Mouse (Mus musculus) mouse embryonic stem cell (cell line): ENCODE measurements around the gene Ank2.
"Not testable (repeated sequence)": the region's sequence is repeated elsewhere in the genome, so short reads cannot be mapped to it uniquely, and the experiment has no call there.

Experiments used
- in situ Hi-C, 2 experiments: fragments of 300-500 bp; cut with MboI; formaldehyde crosslinking; loops; 1 replicate in 1 of 2; 3 replicates in 1 of 2; pipeline ENCODE4 v1.14.3; 2019 to 2020; ENCODE audit warnings: low sequenced_read_pairs in 2 of 2, low pct_unique_long_range_greater_than_20kb in 1 of 2, mixed read lengths in 1 of 2; ENCODE audit not compliant: unreplicated experiment in 1 of 2

Ank2 gene

DNA sequence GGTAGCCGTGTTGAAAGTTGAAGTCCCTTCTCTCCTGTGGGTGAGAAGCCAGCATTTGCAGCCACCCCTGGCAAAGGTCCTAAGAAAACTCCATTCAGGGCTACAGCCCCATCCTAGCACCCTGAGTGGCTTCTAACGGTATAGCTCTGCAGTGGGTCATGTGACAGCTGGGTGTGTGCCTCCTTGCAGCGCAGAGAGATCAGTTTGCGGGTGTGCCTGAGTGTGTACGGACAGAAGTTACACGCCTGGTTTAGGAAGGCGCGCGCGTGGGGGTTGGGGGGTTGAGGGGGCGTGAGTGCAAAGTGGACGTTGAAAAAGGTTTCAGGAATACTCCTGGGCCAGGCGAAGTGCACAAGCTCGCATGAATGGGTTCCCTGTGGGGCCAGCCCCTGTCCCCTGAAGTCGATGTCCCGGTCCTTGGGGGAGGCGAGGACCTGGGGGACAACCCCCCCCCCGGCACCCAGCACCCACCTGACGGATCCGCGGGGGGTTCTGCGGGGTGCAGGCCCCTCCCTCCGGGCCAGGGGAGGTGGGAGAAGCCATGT lies 881 bp downstream of the Ank2 start:
- in situ Hi-C loops, result no loop called here

- in situ Hi-C loops, result no loop called here
These were observed 6.5 kb downstream of the Ank2 start for GRCm38 (mm10) chr3:127492663-127493062.

GRCm38 (mm10) chr3:127487302-127487701 lies 11.8 kb downstream of the Ank2 start:
- in situ Hi-C loops, result no loop called here

DNA sequence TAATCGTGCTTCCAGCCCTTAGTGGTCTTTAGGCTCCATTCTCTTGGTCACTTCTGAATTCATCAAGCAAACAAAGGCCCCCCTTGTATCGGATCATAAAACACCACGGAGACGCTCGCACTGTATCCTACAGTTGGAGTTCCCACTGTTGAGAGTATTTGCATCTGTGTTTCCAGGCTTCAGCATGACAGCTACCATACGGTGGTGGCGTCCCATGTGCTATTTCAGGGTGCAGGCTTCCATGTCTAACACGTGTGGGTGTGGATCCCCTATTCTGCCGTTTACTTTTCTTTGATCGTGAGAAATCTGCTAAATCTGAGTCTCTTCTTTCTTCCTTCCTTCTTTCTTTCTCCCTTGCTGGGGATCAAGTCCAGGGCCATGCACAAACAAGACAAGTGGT lies 14.0 kb downstream of the Ank2 start:
- in situ Hi-C loops, result no loop called here

- in situ Hi-C loops, result no loop called here
These were observed 17.5 kb downstream of the Ank2 start for GRCm38 (mm10) chr3:127481658-127482057.

DNA sequence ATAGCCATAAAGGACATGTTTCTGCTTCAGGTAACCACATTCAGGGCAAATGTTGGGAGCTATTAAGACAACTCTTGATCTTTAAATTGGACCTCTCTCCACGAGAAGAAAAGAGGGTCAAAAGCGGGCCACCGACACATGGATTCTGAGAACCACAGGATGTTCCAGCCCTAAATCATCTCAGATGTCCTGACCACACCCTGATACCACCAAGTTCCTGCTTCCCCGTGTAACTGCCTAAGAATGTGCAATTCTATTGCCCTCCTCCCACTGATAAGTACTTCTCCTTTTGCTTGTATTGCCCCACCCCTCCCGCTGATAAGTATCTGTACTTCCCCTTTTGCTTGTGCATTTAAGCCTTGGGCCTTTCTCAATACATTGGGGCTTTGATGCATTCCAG lies 18.8 kb downstream of the Ank2 start:
- in situ Hi-C loops, result not testable (repeated sequence)

GRCm38 (mm10) chr3:127474115-127474514 lies 25.0 kb downstream of the Ank2 start:
- in situ Hi-C loops, result no loop called here

GRCm38 (mm10) chr3:127469164-127469752 lies 29.9 kb downstream of the Ank2 start:
- in situ Hi-C loops, result no loop called here

DNA sequence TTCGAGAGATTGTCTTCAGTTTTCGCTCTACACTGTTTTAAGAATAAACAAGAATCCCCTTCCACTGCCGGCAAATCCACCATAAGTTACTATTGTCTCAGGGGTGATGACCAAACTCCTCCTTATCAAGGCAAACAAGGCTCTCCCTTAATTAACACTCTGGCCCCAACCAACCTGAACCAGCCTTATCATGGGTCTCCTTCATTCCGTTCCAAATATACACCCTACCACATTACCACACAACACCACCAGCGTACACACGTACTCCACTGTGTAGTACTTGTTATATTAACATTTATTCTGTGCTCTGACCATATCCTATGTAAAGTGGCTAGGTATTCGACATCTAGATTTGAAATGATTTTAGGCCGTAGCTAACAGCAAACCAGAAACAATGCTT lies 30.6 kb downstream of the Ank2 start:
- in situ Hi-C loops, result no loop called here

GRCm38 (mm10) chr3:127463816-127464480 lies 35.2 kb downstream of the Ank2 start:
- in situ Hi-C loops, result no loop called here

GRCm38 (mm10) chr3:127463165-127463564 lies 36.0 kb downstream of the Ank2 start:
- in situ Hi-C loops, result no loop called here

GRCm38 (mm10) chr3:127462413-127462812 lies 36.7 kb downstream of the Ank2 start:
- in situ Hi-C loops, result no loop called here

- in situ Hi-C loops, result no loop called here
These were observed 38.2 kb downstream of the Ank2 start for GRCm38 (mm10) chr3:127460891-127461437.

DNA sequence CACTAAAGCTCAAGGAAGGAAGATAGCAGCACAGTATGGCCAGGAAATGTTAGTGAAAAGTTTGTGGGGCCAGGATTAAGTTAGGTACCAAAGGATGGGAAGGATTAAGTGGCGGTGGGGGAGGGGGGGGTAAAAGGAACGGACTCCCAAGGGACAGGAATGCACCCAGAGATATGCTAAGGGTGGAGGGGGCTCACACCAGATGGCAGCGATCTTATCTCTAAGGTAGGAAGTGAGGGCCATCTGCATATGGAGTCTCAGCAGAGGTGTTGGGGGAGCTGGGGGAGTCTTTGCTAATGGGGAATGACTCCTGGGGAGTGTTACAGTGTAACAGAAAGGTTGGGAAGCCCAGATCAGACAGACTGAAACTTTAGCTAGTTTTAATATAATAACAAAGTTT lies 39.3 kb downstream of the Ank2 start:
- in situ Hi-C loops, result loop anchor here in 1 of 2 experiments (5.0 kb wide), 1 partner anchor 72 kb away; no protein-coding TSS in a partner anchor

DNA sequence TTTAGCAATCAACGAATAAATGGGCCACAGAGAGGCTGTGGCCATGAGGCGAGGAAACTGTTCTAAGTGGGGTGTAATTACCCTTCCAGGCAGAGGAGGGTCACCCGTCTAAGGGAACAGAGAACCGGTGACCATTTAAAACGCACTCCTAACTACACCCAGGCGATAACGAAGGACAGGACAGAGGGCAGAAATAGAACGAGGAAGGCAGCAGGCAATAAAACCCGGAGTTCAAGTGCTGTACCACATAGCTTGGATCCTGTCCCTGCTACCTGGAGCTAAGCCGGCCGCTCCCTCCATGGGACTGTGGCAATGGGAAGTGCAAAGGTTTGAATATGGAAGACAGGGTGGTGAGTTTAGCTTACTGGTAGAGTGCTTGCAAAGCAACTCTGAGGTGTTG lies 40.2 kb downstream of the Ank2 start:
- in situ Hi-C loops, result loop anchor here in 1 of 2 experiments (5.0 kb wide), 1 partner anchor 73 kb away; no protein-coding TSS in a partner anchor

- in situ Hi-C loops, result loop anchor here in 1 of 2 experiments (5.0 kb wide), 1 partner anchor 74 kb away; no protein-coding TSS in a partner anchor
These were observed 40.7 kb downstream of the Ank2 start for GRCm38 (mm10) chr3:127458420-127458798.

- in situ Hi-C loops, result loop anchor here in 1 of 2 experiments (5.0 kb wide), 1 partner anchor 74 kb away; no protein-coding TSS in a partner anchor
These were observed 41.3 kb downstream of the Ank2 start for GRCm38 (mm10) chr3:127457761-127458419.

DNA sequence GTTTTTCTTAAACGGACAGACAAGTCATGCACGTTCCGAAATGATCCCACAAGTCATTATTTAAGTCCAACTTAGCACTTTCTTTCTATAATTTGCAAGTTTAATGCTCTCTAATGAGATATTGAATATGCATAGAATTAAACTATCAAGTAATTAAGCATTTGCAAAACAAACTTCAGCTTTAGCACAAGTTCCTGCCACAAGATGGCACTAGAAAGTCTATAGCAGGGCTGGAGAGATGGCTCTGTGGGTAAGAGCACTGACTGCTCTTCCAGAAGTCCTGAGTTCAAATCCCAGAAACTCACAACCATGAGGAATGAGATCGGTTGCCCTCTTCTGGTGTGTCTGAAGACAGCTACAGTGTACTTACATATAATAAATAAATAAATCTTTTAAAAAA lies 45.4 kb downstream of the Ank2 start:
- in situ Hi-C loops, result loop anchor here (5.0 kb wide), 1 partner anchor 99 kb away; the partner anchor contains the start of genes Larp7 (in 2 of the 2) and Zgrf1 (in 2 of the 2)

DNA sequence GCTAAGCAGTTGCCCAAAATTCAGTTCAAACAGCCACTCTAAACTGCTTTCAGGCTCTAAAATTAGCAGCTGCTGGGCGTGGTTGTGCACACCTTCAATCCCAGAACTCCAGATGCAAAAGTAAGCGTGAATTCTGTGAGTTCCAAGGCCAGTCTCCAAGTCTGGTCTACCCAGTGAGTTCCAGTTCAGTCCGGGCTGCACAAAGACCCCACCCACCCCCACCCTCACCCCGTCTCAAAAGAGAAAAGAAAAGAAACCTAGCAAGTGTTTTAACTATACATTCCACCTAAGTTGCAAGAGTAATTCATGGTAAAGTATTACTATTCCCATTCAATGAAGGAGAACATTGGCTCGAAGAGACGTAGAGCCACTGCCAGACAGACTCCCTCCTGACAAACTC lies 45.9 kb downstream of the Ank2 start:
- in situ Hi-C loops, result loop anchor here (5.0 kb wide), 1 partner anchor 99 kb away; the partner anchor contains the start of genes Larp7 (in 2 of the 2) and Zgrf1 (in 2 of the 2)
